Mouse (Mus musculus): ENCODE data around the gene Zmym4.

DNA sequence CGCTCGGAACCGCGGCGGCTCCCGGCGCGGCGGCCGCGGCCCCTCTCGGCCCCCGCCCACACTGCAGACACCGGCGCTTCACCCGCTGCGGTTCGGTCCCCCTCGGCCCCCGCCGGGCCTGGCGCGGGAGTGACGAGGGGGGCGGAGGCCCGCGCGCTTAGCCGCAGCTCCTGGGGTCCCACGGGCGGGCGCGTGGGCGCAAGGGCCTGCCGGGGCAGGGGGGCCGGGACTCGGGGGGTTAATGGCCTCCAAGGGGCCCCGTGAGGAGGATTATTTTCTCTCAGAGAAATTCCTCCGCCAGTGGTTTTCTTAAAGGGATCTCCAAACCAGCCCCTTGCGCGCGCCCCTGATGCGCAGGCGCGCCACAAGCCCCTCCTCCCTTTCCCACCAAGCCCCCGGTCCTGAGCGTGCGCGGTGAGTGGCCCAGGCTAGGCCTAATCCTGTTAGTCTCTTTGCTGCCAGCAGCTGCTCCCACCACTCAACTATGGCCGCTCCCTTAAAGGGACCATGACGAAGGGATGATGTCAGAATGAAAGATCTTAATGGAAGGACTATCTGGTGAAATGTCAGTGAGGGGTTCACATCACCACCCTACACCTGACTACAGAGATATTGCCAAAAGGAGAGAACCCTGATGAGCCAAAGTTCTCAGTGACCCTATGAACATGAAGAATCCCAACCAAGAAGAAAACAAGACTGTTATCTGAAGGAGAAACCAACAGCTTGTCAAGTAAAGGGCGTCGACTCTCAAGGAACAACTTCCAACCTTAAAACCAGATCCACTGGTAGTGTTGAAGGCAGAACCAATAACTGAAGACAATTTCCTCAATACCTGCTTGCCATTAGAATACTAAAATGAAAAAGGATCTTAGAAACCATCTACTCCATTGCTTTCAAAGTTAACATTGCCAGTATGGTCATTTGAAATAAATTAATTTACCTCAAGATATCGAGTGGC lies at the start of gene Zmym4:
- no peak for TF ChIP-seq CTCF (IDR thresholded peaks at IDR 0.05; ENCODE audit: control insufficient read depth, insufficient read depth, insufficient replicate concordance, low read depth, low read length)
- peak; percentile 59; the same call in 1 of the 2 replicates for TF ChIP-seq POLR2A (IDR thresholded peaks at IDR 0.05; ENCODE audit: control insufficient read depth, low read depth, low read length)

All from testis, adult 2 months (tissue).